Mouse (Mus musculus) thymus, adult 18-20 months (tissue): ENCODE measurements around the gene Lmntd1.

Experiments used
- DNase-seq, 2 experiments: peaks; one replicate each; pipeline ENCODE4 v3.0.0; 2022; ENCODE audit warnings: mixed read lengths in 2 of 2

The Lmntd1 gene

GRCm38 (mm10) chr6:145604126-145604525 lies 10.0 kb downstream of the Lmntd1 start:
- DNase-seq = no peak

DNA sequence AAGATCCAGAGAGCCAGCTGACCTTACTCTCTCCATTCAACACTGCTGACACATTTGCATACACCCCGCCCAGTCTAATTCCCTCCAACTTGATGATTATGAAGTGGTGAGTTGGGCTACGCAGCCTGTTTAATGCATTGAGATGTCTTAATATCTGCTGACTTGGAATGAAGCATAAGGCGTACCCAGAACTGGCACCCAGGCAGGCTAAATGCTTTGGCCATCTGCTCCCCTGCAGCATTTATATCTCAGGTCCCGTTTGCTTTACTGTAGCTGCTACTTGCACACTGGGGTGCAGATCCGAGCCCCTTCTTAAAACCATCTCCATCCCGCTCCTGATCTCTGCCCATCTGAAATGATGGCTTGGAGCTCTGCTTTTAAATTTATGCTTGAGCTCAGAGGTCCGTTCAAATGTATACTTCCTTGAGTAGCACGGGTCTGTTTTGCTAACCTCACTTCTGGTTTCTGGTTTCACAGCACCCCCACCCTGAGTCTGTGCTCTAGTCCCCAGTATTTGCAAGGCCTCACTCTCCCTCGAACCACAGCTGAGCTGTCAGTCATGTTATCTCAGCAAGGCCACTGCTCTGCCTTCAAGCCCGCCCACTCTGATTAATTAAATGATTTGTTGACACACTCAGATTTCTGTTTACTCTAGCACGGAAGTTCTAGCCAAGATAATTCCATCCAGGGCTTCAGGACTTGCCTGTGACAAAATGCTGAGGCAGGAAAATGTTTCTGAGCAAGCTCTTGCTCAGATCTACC lies 15.1 kb downstream of the Lmntd1 start:
- DNase-seq = no peak

DNA sequence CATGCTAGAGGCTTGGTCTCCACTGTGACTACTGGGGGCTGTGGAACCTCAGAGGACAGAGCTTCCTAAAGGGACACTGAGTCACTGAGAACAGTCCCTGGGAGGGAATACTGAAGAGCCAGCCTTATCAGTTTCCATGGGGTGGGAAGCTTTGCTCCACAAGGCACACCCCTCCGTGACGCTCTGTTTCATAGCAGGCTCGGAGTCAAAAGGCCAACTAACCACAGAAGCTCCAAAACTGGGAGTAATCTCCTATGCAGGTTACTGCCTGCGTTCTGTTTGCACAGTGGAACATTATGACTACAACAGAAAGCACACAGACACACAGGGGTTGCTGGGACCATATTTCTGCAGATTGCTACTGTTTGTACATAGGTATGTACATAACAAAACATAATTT lies 18.2 kb downstream of the Lmntd1 start:
- DNase-seq = no peak

- DNase-seq = no peak
These were observed 20.1 kb downstream of the Lmntd1 start for GRCm38 (mm10) chr6:145593991-145594390.

- no peak for DNase-seq
These were observed 21.6 kb downstream of the Lmntd1 start for GRCm38 (mm10) chr6:145592531-145592998.

GRCm38 (mm10) chr6:145592036-145592435 lies 22.1 kb downstream of the Lmntd1 start:
- no peak for DNase-seq

DNA sequence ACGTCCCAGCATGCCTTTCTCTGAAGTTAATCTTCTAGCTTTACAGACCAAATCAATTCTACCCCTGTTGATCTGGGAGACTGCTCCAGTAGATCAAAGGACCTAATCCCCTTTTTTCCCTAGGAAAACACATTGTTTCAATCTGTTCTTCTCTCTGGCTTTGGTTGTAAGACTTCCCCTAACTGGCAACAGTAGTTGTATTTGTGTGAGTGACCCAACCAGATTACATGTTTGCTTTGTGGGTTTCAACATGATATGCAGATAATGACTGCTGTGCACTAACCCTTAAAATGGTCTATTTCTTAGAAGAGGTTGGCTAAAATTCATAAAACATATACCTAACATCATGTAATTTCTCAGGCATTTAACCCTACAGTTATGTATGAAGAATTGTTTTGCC lies 22.5 kb downstream of the Lmntd1 start:
- DNase-seq = no peak

DNA sequence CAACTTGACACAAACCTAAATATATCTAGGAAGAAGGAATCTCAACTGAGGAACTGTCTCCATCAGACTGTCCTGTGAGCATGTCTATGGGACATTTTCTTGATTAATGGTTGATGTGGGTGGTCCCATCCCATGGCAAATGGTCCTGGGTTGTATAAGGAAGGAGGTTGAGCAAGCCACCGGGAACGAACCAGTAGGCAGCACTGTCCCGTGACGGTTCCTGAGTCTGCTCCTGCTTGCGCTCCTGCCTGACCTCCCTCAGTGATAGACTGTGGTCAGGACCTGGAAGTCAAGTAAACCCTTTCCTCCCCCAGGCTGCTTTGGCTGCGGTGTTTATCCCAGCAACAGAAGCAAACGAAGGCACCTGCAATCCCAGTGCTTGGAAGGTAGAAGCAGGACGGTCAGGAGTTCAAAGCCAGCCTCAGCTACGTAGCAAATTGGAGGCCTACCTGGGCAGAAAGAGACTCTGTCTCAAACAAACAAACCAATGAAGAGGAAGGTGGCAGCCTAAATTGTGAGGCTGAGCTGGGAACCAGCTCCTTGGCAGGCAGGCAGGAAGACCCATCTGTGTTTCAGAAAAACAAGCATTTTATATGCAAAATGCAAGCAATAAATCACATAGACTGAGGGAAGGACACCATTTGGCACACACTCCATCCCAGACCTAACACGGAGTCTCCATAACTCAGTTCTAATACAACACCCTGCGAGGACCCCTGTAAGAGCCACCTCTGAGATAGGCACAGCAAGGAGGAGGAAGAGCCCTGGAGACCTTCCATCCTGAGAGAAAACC lies 23.4 kb downstream of the Lmntd1 start:
- DNase-seq = no peak

DNA sequence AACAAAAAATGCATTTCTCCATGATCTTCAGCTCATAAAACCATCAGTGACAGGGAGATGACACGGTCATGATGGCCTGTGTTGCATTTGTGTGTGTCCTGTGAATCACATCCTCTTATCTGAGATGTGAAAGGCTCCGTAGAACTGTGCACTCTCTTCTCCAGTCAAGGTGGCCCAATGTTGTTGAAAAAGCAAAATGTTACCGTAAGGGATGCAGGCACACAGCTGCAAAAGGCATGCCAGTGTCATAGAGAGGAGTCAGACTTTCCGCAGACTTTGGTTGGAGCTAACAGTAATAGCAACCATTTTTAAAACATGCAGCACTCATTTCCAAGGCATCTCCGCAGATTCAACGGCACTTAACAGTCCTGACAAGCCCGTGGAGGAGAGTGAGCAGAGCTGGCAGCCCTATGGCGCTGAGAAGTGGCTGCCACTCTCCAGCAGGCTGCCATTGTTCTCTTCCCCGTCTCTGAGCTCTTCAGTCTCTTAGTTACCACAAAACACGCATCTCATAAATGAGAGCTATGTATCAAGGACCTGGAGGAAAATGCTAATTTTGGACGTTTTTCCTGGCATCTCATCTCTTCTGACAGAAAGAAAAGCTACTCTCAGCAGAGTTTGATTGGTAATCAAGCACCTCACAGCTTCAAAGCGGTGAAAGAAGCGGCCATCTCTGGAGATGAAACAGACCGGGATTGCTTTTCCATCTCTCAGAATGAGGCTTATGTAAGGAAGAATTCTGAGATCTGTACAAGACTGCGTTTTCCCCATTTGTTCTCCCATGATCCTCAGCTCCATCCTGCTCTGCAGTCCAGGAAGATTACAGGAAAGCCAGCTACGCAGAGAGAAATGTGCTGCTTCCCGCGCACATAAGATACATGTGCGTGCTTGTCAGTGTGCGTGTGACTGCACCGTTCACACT lies 28.8 kb downstream of the Lmntd1 start:
- no peak for DNase-seq

DNA sequence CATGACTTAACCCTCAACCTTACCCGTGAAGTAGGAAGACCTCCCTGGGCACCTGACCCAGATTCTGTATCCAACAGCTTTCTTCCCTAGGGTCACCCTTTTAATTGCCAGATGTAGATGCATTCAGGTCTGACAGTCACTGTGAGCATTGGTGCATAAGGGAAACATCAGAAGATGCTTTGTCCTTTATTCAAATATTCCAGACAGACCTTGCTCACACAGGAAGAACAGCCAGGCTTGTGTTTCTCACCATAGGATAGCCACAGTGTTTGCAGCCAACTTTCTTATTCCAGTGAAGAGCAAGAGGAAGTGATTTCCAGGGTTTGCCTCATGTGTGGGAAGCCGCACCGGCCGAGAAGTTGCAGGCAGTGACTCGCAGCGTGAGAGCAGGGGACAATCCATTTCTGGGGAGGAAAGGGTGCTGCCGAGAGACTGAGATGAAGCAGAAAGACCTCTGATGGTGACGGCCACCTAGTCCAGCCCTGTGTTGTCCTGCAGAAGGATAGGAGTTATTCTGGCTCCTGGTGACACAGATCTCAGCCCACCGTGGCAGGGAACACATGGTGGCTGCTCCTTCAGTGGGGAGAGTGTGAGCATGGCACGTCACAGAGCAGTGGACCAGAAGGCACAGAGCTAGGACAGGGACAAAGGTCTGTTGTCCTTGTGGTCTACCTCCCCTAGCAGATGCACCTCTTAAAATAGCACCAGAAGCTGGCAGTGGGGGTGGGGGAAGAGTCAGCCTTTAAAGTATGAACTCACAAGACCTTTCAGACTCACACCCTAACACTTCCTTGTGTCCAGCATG lies 32.6 kb downstream of the Lmntd1 start:
- no peak for DNase-seq

DNA sequence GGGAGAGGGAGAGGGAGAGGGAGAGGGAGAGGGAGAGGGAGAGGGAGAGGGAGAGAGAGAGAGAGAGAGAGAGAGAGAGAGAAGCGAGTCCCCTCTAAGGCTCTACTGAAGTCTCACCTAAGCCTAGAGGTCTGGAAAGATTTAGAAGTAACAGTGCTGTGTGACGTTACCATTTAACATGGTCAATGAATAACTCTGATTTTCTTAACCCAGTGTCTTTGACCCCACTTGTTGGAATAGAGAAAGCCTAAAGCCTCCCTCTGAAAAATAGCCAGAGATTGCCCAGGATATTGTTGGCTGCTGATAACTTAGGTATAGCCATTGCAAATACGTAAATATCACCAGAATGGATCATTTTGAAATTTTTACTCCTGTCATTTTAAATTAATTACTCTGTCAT lies 34.4 kb downstream of the Lmntd1 start:
- no peak for DNase-seq

- no peak for DNase-seq
These were observed 35.5 kb downstream of the Lmntd1 start for GRCm38 (mm10) chr6:145578457-145579185.

DNA sequence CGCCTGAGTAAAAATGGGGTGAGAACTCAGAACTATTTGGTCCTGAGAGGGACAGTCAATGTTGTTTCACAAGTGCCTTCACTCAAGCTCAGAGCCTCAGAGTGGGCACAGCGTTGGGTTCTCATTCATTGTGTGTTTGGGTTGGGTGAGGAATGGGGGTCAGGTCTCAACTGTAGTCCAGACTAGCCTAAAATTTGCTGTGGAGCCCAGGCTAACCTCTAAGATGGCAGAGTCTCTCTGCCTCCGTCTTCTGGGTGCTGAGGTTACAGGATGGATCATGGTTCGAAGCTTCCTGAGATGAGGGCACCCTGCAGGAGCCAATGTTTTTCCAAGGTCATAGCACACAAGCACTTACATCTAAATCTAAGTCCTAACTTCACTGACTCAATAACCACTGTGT lies 37.4 kb downstream of the Lmntd1 start:
- DNase-seq = no peak

- no peak for DNase-seq
These were observed 40.7 kb downstream of the Lmntd1 start for GRCm38 (mm10) chr6:145573250-145574013.

- DNase-seq = no peak
These were observed 45.4 kb downstream of the Lmntd1 start for GRCm38 (mm10) chr6:145568701-145569100.

DNA sequence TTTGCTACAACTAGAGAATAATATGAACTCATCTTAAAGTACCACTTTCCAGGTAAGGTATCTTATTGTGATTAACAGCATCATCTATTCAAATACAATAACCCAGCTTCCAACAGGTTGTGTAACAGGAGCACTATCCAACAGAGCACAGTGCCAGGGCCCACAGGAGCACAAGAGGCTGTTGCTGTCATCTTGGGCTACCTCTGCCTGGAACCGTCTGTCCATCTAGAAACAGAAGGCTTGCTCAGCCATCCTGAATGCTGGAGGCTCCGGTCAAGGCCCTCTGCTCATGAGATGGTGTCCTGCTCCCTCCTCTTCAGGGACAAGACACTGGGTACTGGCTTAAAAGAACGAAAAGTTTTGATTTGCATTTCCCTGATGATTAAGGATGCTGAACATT lies 46.3 kb downstream of the Lmntd1 start:
- no peak for DNase-seq

- DNase-seq = no peak
These were observed 46.8 kb downstream of the Lmntd1 start for GRCm38 (mm10) chr6:145567296-145567695.

DNA sequence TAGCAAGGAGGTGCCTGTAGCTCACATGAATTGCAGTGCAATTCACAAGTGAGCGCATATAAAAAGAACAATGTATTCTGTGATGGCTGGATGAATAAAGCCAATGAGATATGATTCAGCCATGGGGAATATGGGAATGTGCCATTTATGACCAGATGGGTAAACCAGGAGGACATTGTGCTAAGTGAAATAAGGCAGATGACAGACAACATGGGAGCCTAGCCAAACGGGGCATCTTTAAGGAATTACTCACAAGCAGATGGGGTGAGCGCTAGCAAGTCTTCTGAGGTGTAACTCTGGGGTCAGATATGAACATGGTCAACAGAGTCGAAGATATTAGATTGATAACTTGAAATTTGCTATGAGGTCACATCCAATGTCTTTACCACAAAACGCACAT lies 48.5 kb downstream of the Lmntd1 start:
- DNase-seq = no peak

DNA sequence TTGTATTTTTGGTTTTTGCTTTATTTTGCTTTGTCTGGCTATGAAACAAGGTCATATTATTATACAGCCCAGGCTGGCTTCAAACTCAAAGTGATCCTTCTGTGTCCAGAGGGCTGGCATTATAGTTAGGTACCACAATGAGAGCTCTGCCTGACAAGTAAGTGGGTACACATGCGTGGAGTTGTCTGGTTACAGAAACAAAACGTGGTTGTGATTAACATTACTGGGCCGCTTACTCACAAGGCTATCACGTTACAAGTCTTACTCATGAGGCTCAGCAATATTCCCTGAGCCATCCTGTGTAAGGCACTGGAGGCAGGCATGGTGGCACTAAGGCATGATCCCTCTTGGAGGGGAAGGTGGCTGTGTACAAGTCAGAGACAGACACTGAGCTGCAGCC lies 49.4 kb downstream of the Lmntd1 start:
- no peak for DNase-seq
